Mouse (Mus musculus) olfactory bulb, adult 2 months (tissue): ENCODE measurements around the gene B4galnt1. TPM values are rescaled to one million over a fixed set of nuclear protein-coding genes. Genes with fewer than 3 reads are reported as not detected.

ENCODE experiments used
- H3K27ac ChIP-seq: fragments of 200-500 bp; 2 replicates; pipeline ENCODE4 v1.5.1; 2012; ENCODE audit warnings: low read depth, low read length; ENCODE audit not compliant: insufficient read depth
- H3K4me1 ChIP-seq: fragments of 200-500 bp; 2 replicates; pipeline ENCODE4 v1.6.1; 2012; ENCODE audit warnings: low read length; ENCODE audit not compliant: control insufficient read depth, insufficient read depth
- H3K4me3 ChIP-seq: fragments of 200-500 bp; 2 replicates; pipeline ENCODE4 v1.5.1; 2012; ENCODE audit warnings: mild to moderate bottlenecking, low read depth, low read length, moderate library complexity; ENCODE audit not compliant: insufficient read depth
- CTCF ChIP-seq: fragments of 200-500 bp; IDR thresholded peaks from 2 replicates; pipeline ENCODE4 v1.5.1; 2012; ENCODE audit warnings: low read depth, mild to moderate bottlenecking, low read length, moderate library complexity; ENCODE audit not compliant: insufficient read depth
- POLR2A ChIP-seq: fragments of 200-500 bp; IDR thresholded peaks from 2 replicates; pipeline ENCODE4 v1.6.1; 2012; ENCODE audit warnings: mild to moderate bottlenecking, low read depth, low read length, moderate library complexity; ENCODE audit not compliant: insufficient read depth
- WGBS: fragments of 180-500 bp; shearing (Covaris S2); methylation state at CpG from one replicate; pipeline ENCODE4 v1.1.7; 2018; 5-methylcytosine and 5-hydroxymethylcytosine counted together
- polyA plus RNA-seq: library from polyadenylated mRNA; stranded (reverse); fragments of >200 nt; gene quantifications from 2 replicates; pipeline ENCODE4 v1.2.4, GENCODE M21; 2012; ENCODE audit warnings: low replicate concordance; ENCODE audit not compliant: missing spikeins, insufficient read depth, insufficient read length

Gene B4galnt1
- polyA plus RNA-seq, 1 experiment, result not detected

GRCm38 (mm10) chr10:127195328-127196129 lies 30.5 kb downstream of the B4galnt1 start, which contains the start of gene Dtx3:
TSS of gene Dtx3 (minus strand) at chr10:127195728.
- H3K4me1 ChIP-seq, result peaks cover 39% of the 10 kb centered on the region
- TF ChIP-seq POLR2A (no peak), CTCF (no peak)
- peak within 1 kb of the TSS; percentile 91 for H3K4me3 ChIP-seq
- under 1% methylated on average over 44 of the region's 47 CpGs for WGBS
- peak within 1 kb of the TSS; percentile 99 for H3K27ac ChIP-seq

- Histone ChIP-seq H3K4me3 (peak overlapping the region; percentile 91), H3K4me1 (peaks cover 30% of the 10 kb centered on the region), H3K27ac (peak overlapping the region; percentile 99)
- WGBS, result 2% methylated on average over 5 of the region's 5 CpGs
- TF ChIP-seq POLR2A (no peak), CTCF (no peak)
Measured at GRCm38 (mm10) chr10:127196392-127196791, 31.4 kb downstream of the B4galnt1 start.

DNA sequence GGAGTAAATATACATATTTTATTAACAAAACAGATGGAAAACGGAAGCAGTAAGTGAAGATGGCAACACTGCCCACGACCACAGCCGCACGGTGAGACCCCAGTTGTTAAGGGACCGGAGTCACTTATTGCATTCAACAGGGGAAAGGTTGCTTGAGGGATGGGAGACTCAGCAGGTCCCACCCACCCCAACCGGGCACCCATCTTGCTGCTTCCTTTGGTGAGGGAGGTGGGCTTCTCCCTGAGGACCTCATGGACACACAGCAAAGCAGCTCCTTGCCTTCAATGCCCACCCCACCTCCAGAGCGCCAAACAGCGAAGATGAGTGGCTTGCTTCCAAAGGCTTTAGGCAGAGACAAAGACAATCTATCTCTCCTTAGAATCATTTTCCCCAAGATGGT lies 32.1 kb downstream of the B4galnt1 start:
- peak overlapping the region; percentile 59; the same call in 1 of the 2 replicates for H3K27ac ChIP-seq
- no peak for TF ChIP-seq CTCF
- no peak overlapping the region for H3K4me3 ChIP-seq
- WGBS, result 89% methylated on average over 8 of the region's 8 CpGs
- H3K4me1 ChIP-seq, result peaks cover 29% of the 10 kb centered on the region

GRCm38 (mm10) chr10:127197505-127198110 lies 32.6 kb downstream of the B4galnt1 start:
- Histone ChIP-seq H3K4me3 (no peak overlapping the region), H3K27ac (peak overlapping the region; percentile 59; the same call in 1 of the 2 replicates), H3K4me1 (peaks cover 27% of the 10 kb centered on the region)
- 79% methylated on average over 11 of the region's 11 CpGs for WGBS
- TF ChIP-seq POLR2A (no peak), CTCF (no peak)

DNA sequence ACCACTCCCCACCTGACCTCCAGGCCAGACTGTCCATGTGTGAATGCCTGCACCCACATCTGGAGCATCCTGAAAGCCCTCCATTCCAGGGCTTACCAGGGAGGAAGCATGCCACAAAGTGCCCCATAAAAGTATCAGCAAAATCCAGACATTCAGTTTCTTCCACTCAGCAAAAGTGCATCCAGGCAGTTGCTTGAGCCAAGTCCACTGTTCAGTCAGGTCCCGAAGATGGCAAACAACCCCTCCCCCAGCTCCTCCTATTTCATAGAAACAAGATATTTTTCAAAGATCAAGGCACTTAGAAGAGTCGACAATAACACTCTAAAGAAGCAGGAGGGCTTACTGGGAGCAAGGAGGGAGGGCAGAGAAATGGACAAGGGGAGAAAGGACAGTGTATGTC lies 33.5 kb downstream of the B4galnt1 start:
- Histone ChIP-seq H3K4me3 (no peak overlapping the region), H3K4me1 (peaks cover 21% of the 10 kb centered on the region), H3K27ac (no peak overlapping the region)
- no peak for TF ChIP-seq POLR2A
- TF ChIP-seq CTCF, result no peak
- 58% methylated on average over 2 of the region's 2 CpGs for WGBS

DNA sequence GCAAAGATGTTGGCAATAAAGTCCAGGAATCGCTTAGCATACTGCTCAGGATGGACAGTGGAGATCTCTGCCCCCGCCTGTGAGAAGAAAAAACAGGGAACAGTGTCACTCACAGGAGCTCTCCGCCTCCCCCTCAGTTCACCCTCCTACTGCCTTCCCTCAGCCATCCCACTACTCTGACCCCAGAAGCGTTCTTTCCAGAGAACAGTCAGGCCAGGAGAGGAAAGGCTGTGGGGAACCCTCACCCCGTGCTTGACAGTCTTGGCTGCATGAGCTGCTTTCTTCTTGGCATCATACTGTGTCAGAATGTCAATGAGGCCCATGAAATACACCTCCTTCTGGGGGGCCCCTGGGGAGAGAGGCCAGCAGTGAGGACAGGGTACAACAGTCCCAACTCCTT lies 34.0 kb downstream of the B4galnt1 start:
- WGBS, result 60% methylated on average over 5 of the region's 5 CpGs
- TF ChIP-seq CTCF, result no peak
- no peak for TF ChIP-seq POLR2A
- no peak overlapping the region for H3K4me3 ChIP-seq
- no peak overlapping the region for H3K27ac ChIP-seq
- peaks cover 21% of the 10 kb centered on the region for H3K4me1 ChIP-seq

DNA sequence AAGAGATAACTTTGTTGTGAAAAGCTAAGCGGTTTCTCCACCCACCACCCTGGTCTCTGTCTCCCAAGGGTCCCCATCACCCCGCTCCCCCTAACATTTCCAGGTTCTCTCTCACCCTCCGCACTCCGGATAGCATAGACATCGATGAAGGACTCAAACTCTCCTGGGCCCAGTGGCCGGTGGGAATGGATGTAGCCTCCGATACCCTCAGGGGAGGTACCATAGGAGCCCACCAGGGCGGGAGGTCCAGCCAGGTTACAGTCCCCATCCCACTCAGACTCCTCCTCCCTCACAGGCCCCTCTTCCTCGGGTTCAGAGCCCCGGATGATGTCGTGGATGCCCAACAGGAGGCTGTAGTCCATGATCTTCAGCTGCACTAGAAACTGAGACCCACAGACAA lies 34.4 kb downstream of the B4galnt1 start:
- 80% methylated on average over 11 of the region's 11 CpGs for WGBS
- TF ChIP-seq POLR2A, result no peak
- TF ChIP-seq CTCF, result no peak
- Histone ChIP-seq H3K4me1 (peaks cover 21% of the 10 kb centered on the region), H3K4me3 (no peak overlapping the region), H3K27ac (no peak overlapping the region)

- no peak overlapping the region for H3K4me3 ChIP-seq
- H3K4me1 ChIP-seq, result peaks cover 16% of the 10 kb centered on the region
- WGBS, result 79% methylated on average over 8 of the region's 8 CpGs
- H3K27ac ChIP-seq, result no peak overlapping the region
- TF ChIP-seq POLR2A (no peak), CTCF (no peak)
Measured at GRCm38 (mm10) chr10:127200279-127200678, 35.3 kb downstream of the B4galnt1 start.

DNA sequence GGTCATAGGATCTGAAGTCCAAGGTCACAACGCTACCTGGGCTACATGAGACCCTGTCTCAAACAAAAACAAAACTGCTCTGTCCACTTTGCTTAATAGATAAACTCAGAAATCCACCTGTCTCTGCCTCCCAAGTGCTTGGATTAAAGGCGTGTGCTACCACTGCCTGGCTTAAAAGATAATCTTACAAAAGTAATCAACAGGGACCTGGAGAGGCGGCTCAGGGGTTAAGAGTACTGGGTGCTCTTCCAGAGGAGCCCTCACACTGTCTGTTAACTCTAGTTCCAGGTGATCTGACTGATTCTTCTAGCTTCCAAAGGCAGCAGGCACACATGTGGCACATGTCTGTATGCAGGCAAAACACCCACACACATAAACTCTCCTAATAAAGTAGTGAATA lies 38.1 kb downstream of the B4galnt1 start:
- TF ChIP-seq POLR2A (no peak), CTCF (no peak)

More for the DNA sequence above, 38.1 kb downstream of the B4galnt1 start:
- Histone ChIP-seq H3K4me1 (peaks cover 3% of the 10 kb centered on the region; the same call in 1 of the 2 replicates), H3K4me3 (no peak overlapping the region), H3K27ac (no peak overlapping the region)
- WGBS, result 91% methylated on average over 3 of the region's 3 CpGs
